Mouse (Mus musculus) ovary, postnatal 14 days (tissue): ENCODE measurements at regions not wholly inside any gene's neighbourhood (a gene's known extent, or its start where the extent isn't known, plus 50 kb on each side); places are given as distances from the start of the nearest gene placed in this dataset.
A peak's percentile ranks its signal among the peaks of the same experiment; 100 is the strongest.
"Not testable (repeated sequence)": the region's sequence is repeated elsewhere in the genome, so short reads cannot be mapped to it uniquely, and the experiment has no call there.

Experiments
- DNase-seq: peaks from one replicate; pipeline ENCODE4 v3.0.0; 2022; ENCODE audit warnings: low spot score

- no peak for DNase-seq
These were observed 157.4 kb downstream of the Prdm2 start for GRCm38 (mm10) chr4:143055371-143055770.

GRCm38 (mm10) chr4:143053029-143053428, 159.8 kb downstream of the Prdm2 start:
- no peak for DNase-seq

GRCm38 (mm10) chr4:143051205-143051604, 161.6 kb downstream of the Prdm2 start:
- no peak for DNase-seq

- no peak for DNase-seq
These were observed 167.6 kb downstream of the Prdm2 start for GRCm38 (mm10) chr4:143045245-143045644.

GRCm38 (mm10) chr4:143042806-143043205, 170.0 kb downstream of the Prdm2 start:
- no peak for DNase-seq

- DNase-seq, result no peak
These were observed 174.2 kb downstream of the Prdm2 start for GRCm38 (mm10) chr4:143038626-143039025.

GRCm38 (mm10) chr4:143036704-143037103, 176.1 kb downstream of the Prdm2 start:
- no peak for DNase-seq

GRCm38 (mm10) chr4:143035089-143035488, 177.7 kb downstream of the Prdm2 start:
- DNase-seq, result not testable (repeated sequence)

- DNase-seq, result not testable (repeated sequence)
These were observed 178.5 kb downstream of the Prdm2 start for GRCm38 (mm10) chr4:143034324-143034723.

GRCm38 (mm10) chr4:143029813-143030212, 183.0 kb downstream of the Prdm2 start:
- not testable (repeated sequence) for DNase-seq

- peak; percentile 61 for DNase-seq
These were observed 185.5 kb downstream of the Prdm2 start for GRCm38 (mm10) chr4:143027292-143027691.

- DNase-seq, result peak; percentile 67
These were observed 191.4 kb downstream of the Prdm2 start for GRCm38 (mm10) chr4:143021242-143021881.

GRCm38 (mm10) chr4:143020658-143021057, 192.1 kb downstream of the Prdm2 start:
- DNase-seq, result no peak

- DNase-seq, result no peak
These were observed 199.9 kb downstream of the Prdm2 start for GRCm38 (mm10) chr4:143012900-143013299.

- DNase-seq, result no peak
These were observed 210.8 kb downstream of the Prdm2 start for GRCm38 (mm10) chr4:143001961-143002360.

- DNase-seq, result no peak
These were observed 211.3 kb downstream of the Prdm2 start for GRCm38 (mm10) chr4:143001486-143001885.

GRCm38 (mm10) chr4:142996406-142996805, 216.4 kb downstream of the Prdm2 start:
- no peak for DNase-seq

- no peak for DNase-seq
These were observed 221.4 kb downstream of the Prdm2 start for GRCm38 (mm10) chr4:142991401-142991800.

- no peak for DNase-seq
These were observed 223.6 kb downstream of the Prdm2 start for GRCm38 (mm10) chr4:142989175-142989574.

- DNase-seq, result no peak
These were observed 229.5 kb downstream of the Prdm2 start for GRCm38 (mm10) chr4:142983295-142983624.

- DNase-seq, result no peak
These were observed 230.1 kb downstream of the Prdm2 start for GRCm38 (mm10) chr4:142982585-142983294.

- no peak for DNase-seq
These were observed 237.2 kb downstream of the Prdm2 start for GRCm38 (mm10) chr4:142975620-142976019.

GRCm38 (mm10) chr4:142970040-142970439, 242.8 kb downstream of the Prdm2 start:
- DNase-seq, result no peak

GRCm38 (mm10) chr4:142967604-142968003, 245.2 kb downstream of the Prdm2 start:
- no peak for DNase-seq
